Mouse (Mus musculus) CH12.LX (cell line): ENCODE results near the gene Smyd3.

Experiments
- HCFC1 ChIP-seq: IDR thresholded peaks from 2 replicates; pipeline ENCODE4 v1.6.1; 2012; ENCODE audit warnings: low read depth, mild to moderate bottlenecking, inconsistent platforms, low read length, improper control_type of control experiment
- SIN3A ChIP-seq: IDR thresholded peaks from 2 replicates; pipeline ENCODE4 v1.6.1; 2012; ENCODE audit warnings: low read length, improper control_type of control experiment, inconsistent platforms

DNA sequence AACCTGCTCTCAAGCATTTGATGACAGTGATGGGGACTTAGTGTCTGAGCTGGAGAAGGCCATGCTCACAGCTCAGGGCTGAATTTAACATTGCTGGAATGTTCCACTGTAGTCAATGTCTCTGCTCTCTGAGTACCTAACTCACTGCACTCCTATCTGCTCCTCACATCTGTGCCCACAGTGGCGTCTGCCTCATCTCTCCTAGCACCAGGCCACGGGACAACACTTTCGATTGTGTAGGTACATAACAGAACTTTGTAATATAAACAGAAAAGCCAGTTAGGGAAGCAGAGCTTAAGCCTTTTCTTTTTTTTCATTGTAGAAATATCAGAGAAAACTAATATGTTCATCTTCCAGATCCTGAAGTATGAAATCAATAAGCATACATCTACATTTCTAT lies 462.1 kb downstream of the Smyd3 start:
- TF ChIP-seq HCFC1 = no peak
- TF ChIP-seq SIN3A = no peak
